Mouse (Mus musculus) CD8-positive naive resting alpha-beta T cell, adult 2 months (primary cell): ENCODE results near the gene Srxn1.

Source experiments
- DNase-seq, 2 experiments: peaks; one replicate each; pipeline ENCODE4 v3.0.0; 2022; ENCODE audit warnings: low read depth in 2 of 2, low spot score in 2 of 2

Srxn1 gene

GRCm38 (mm10) chr2:152089078-152089477 lies 16.2 kb upstream of the Srxn1 start:
- peak in 1 of 2 experiments; percentile 14 for DNase-seq

GRCm38 (mm10) chr2:152089581-152089980 lies 15.7 kb upstream of the Srxn1 start:
- DNase-seq: no peak

GRCm38 (mm10) chr2:152090486-152090885 lies 14.8 kb upstream of the Srxn1 start:
- DNase-seq: no peak

DNA sequence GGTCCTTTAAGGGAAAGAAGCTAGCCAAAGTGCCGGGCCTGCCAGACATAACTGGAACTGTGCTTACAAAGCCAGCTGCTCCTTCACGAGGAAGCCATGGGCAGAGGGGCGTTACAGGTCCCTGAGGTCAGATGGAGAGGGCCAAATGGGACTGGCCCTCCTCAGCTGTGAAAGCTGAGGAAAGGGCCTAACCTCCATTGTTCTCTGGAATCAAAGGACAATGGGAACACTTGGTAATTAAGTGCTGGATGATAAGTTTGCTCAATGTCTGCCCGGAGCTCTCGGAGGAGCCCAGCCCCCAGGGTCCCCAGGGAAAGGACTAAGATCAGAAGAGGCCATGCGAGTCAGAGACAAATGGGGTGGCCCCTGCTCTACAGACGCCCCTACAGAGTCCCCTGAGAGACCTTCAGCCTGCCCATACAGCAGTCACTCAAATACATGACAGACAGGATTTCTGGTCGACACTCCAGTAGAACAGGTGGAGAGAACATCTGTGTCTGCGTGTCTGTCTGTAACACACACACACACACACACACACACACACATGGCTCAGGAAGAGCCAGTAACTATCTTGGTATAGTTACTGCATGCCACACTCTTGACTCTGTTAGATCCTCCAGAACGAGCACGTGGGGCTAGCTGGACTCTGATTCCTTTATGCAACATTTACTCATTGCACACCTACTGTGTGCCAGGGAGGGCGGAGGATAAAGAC lies 13.8 kb upstream of the Srxn1 start:
- DNase-seq: no peak

- no peak for DNase-seq
Measured at GRCm38 (mm10) chr2:152092927-152093326, 12.4 kb upstream of the Srxn1 start.

DNA sequence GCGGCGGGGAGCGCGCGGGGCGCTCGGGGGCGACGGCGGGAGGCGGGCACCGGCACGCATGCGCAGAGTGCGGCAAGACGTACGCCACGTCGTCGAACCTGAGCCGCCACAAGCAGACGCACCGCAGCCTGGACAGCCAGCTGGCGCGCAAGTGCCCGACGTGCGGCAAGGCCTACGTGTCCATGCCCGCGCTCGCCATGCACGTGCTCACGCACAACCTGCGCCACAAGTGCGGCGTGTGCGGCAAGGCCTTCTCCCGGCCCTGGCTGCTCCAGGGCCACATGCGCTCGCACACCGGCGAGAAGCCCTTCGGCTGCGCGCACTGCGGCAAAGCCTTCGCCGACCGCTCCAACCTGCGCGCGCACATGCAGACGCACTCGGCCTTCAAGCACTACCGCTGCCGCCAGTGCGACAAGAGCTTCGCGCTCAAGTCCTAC lies 11.9 kb upstream of the Srxn1 start:
- no peak for DNase-seq

DNA sequence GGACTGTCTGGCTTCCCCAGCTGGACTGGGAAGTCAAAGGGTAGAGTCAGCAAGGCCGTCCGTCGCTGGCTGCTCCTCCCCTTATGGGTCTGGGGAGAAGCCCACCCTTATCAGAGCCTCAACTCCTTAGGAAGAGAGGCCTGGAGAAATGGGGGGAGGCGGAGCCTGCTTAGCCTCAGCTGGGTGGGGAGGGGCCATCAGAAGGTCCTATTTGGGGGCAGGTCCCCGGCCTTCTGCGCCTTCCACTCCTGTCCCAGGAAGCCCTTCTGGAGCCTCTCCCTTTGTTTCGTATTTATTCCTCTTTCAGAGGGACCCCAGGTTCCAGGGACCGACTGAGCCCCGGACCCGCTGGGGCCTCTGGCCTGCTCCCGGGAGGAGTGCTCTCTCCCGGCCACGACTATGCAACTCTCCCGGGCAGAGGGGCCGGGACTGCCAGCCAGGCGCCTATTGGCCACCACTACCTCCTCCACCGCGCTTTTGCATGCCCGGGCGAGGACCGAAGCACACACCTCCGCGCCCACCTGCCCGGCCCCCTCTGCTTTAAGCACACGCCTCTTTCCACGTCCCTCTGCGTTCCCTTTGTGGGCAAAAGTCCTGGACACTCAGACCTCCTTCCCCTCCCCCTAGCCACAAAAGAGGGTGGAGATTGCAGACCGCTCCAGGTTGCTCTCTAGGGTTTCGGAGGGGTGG lies 10.3 kb upstream of the Srxn1 start:
- DNase-seq: no peak

DNA sequence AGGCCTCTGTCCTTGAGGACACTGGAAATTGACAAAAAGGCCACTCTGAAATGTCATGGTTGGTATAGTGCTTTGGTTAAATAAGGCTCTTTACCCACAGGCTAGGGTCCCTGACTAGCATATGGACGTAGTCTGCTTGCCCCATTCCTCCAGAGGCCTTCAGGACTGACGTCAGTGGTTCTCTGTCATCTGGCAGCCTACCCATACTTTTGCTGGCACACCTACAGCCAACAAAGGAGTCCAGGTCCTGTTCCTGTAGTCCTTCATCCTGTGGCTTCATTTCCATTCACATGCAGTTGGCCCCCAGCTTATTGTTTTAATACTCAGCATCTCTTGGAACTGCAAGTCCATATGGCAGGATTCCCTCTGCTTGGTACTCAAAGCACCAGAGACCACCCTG lies 8.4 kb upstream of the Srxn1 start:
- DNase-seq: no peak

DNA sequence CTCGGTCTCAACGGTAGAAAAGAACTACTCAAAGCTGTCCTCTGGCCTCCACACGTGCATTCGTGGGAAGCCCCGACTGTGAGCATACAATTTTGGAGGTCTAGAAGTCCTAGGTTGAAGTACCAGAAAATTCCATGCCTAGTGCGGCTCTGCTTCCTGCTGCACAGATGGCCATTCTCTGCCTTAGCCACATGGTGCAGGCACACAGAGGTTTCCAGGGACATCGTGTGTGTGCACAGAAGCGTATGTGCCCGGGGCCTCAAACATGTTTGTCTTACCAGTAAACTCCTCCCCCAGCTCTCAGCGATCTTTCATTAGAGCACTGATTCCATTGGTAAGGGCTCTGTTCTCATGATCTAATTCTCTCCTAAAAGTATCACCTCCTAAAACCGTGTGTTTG lies 7.4 kb upstream of the Srxn1 start:
- no peak for DNase-seq

GRCm38 (mm10) chr2:152099538-152099937 lies 5.8 kb upstream of the Srxn1 start:
- DNase-seq: no peak

DNA sequence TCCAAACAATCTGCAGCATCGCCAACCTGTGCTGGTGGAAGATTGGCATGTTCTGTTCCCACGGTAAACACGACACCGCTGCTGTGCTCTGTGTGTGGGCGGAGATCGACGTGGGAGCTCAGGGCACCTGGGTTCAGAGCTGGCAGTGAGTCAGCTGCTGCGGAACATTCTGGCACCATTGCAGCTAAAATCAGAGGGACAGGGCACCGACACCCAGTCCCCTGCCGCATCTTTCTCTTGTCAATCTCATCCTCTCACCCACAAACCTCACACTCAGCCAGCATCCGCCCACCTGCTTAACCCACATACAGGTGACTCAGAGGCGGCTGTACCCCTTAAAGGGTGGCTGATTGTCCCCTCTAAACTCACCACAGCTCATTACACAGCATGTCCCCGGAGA lies 3.6 kb upstream of the Srxn1 start:
- no peak for DNase-seq

- no peak for DNase-seq
Measured at GRCm38 (mm10) chr2:152102369-152102768, 2.9 kb upstream of the Srxn1 start.

- no peak for DNase-seq
Measured at GRCm38 (mm10) chr2:152104711-152105317, 502 bp upstream of the Srxn1 start.

DNA sequence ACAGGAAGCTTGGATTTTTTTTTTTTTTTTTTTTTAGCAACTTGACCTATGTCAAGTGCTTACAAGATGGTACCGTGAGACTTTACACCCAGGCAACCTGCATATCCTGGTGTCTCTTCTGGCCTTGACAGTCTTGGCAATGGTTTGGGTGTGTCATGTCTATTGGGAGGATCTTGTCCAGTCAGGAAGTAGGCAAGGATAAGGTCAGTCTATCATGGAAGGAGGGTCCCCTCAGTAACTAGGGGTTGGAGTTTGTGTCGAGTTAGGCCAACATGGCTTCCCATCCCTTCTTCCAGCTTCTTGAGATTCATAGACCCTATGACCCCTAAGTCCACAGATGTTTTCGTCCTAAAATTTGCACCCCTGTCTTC lies 894 bp downstream of the Srxn1 start:
- no peak for DNase-seq

- no peak for DNase-seq
Measured at GRCm38 (mm10) chr2:152106597-152106996, 1.3 kb downstream of the Srxn1 start.

GRCm38 (mm10) chr2:152108702-152109101 lies 3.4 kb downstream of the Srxn1 start:
- DNase-seq: no peak

- DNase-seq: no peak
Measured at GRCm38 (mm10) chr2:152109386-152109785, 4.1 kb downstream of the Srxn1 start.

- no peak for DNase-seq
Measured at GRCm38 (mm10) chr2:152111311-152111710, 6.0 kb downstream of the Srxn1 start.

- DNase-seq: peak; percentile 73 to 79
Measured at GRCm38 (mm10) chr2:152111920-152112319, 6.6 kb downstream of the Srxn1 start.

DNA sequence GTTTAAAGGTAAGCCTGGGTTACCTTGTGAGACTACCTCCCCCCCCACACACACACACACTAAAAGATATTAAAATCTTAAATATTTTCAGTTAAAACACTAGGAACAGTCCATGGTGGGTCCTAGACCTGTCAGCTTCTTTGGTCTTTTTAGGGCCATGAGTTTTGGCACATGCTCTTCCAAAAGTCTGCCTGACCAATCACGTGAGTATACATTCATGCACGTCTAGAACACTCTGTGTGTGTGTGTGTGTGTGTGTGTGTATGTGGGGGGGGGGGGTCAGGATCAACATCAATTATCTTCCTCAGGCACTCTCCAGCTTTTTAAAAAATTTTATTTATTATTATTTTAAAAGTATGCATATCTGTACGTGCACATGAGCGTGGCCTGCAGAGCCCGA lies 7.2 kb downstream of the Srxn1 start:
- no peak for DNase-seq

DNA sequence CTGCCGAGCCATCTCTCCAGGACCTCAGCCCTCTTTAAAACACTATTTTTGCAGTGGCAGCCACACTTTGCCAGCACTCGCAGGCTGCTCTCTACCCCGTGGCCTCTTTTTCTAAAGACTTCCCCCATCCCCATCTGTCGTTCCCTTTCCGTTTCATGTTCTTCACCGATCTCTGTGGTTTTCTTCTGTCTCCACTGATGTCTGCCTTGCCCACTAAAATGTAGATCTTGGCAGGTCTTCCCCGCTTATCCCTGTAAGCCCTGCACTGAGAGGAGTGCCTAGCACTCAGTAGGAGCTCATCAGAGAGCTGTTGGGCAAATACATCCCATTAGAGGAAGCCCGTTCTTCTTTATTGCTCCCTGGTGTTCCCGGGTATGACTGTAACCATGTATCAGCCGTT lies 7.7 kb downstream of the Srxn1 start:
- DNase-seq: no peak
